Mouse (Mus musculus): ENCODE measurements at regions not wholly inside any gene's neighbourhood (a gene's known extent, or its start where the extent isn't known, plus 50 kb on each side); places are given as distances from the start of the nearest gene placed in this dataset.

DNA sequence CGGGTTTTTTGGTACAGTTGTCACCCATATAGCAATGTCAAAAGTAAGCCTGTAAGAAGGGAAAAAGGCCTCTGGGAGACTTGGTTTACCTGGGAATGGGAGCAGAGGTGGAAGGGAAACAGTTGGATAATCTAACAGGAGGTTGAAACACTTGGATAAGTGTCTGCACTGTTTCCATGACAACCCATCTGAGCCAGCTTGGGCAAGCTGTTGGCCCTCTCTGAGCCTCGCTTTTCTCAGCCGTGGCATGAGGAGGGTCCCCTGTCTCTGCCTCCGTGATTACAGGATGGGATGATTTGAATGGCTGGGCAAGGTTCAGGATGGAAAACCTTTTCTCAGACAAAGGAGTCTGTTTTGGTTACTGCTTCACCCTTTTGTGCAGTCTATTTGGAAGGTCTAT is 265.6 kb downstream of the Emp1 start:
- no peak for DNase-seq

DNA sequence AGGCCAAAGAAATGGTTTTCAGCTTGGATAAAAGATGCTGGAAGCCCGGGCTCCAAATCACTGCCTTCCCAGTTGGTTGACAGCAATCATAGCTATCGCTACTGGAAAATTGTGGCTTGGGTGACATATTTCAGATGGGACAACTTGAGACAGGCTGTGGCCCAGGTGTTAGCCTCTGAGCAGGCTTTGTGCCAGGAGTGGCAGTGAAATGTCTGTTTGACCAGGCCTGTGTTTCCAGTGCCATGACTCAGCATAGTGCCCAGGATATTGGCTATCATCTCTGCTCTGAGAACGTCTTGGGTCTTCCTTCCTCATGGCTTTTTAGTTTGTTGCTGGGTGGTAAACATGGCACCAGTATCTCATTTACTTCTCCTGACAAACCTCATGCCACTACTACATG is 266.9 kb downstream of the Emp1 start:
- DNase-seq, result no peak

DNA sequence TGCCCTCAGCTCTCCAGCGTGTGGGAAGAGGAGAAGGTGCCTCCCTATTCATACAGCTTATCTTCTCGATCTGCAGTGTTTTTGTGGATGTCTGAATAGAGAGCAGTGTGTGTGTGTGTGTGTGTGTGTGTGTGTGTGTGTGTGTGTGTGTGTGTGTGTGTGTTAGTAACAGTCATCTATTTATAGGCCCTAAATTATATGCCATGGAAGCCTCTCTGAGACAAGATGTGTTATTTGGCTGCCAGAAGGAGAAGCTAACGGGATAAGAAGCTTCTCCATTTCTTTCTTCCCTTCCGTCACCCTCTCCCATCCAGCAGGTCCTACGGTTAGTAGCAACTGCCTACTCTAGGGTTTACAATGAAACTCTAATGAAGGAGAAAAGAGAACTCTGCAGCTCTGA is 270.3 kb downstream of the Emp1 start:
- no peak for DNase-seq

DNA sequence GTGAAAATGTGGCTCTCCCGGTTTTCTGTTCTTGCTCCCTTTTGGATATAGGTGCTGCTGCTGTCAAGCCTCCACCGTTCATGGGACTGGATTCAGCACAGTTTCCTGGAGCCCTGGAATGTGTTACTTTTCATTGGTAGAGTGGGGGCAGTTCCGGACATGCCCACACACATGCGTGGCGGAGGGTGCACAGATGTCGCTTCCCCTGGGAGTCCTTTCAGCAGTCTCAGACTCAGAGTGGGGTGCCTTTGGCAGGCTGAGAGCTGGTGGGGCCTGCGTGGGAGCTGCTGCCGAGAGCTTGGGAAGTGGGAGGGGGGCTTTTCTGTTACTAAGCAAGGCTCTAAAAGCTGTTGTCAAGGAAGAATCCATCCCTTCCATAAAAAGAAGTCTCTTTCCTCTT is 274.3 kb downstream of the Emp1 start:
- DNase-seq, result no peak

DNA sequence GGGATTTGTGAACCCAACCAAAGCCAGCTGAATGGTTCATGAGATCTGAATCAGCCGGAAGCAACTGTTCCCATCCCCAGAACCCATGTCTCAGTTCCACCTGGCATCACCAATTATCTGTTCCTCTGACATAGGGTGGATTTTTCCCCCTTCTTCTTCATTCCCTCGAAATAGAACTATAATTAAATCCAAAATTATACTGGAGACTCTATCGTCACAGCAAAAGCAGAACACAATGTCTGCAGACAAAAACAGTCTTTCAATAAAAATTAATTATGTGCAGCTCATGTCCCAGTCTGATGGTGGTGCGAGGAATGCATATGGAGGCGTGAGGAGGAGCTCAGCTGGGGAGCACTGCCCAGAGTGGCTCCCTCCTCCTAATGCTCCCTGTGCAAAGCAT is 280.4 kb downstream of the Emp1 start:
- no peak for DNase-seq

DNA sequence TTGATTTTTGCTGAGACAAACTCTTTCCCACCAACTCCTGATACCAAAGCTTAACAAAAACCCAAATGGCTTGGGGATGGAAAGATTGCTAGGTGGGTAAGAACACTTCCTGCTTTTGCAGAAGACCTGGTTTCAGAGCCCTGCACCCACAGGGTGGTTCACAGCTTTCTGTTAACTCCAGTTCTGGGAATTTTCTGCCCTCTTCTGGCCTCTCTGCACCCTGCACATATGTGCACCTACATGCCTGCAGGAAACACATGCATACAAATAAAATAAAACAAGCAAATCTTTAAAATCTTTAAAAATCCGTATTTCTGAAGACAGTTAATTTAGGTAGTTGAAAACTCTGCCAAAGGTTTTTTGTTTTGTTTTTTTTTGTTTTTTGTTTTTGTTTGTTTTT is 283.8 kb downstream of the Emp1 start:
- DNase-seq, result peak; percentile 6

DNA sequence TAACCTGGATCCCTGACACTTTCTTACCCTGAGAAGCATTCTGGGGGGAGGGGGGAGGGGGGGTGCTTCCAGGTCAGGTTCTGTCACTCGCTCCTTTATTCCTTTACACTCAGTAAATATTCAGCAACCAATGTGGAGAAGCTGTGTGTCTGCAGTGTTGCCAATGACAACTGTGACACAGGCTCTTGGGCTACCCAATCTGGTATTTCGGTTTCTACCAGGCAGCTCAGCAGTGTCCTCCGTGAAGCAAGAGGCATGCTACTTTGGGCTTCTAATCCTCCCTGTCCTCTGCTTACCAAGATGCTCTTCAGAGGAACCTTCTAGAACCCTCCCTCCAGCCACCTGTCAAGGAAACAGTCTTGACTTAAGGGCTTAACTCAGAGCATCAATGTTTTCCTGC is 290.7 kb downstream of the Emp1 start:
- DNase-seq, result no peak

DNA sequence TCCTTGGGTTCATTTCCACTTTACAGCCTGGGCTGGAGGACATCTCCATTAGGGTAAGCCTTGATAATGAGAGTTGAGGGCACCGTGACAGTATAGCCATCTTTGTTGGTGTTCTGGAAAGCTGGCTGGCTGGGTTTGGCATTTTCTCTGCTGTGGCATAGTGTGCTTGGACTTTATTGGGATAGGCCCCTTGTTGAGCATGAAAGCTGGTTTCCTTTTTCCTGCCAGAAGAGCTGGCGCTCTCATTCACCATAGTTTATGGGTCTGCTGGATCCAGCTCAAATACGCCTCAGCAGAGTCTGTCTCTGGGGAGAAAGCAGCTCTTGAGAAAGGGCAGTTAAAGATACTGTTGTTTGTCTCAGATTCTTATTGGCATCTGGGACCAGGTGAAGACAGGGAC is 300.0 kb downstream of the Emp1 start:
- DNase-seq, result no peak

DNA sequence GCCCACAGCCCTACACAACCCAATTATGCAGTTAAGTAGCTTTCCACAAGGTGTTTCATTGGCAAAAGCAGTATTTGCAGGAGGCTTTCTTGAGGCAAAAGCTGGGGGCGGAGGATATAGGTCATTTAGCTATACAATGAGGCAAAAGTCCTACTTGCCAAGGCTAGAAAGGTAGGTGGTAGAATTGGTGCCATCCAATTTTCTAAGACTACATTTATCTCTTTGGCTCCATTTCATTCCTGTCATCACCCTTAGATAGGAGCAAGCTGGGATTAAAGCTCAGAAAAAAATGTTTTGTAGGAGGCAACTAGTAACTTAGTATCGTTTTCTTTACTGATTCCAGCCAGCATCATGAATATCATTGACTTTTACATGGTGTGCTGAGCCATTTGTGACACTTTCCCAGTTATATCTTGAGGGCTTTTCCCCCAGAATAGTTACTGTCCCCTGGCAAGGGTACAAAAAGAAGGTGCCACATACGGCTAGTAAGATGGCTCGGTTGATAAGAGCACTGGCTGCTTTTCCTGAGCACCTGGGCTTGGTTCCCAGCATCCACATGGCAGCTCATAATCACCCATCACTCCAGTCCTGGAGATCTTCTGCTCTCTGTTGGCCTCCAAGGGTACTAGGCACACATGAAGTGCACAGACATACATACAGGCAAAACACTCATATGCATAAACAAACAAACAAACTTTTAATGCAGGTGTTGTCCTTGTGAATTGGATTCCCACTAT is 300.6 kb downstream of the Emp1 start:
- DNase-seq, result no peak
